ENCODE assay signal across 32 mouse cellular contexts in the genomic region with DNA sequence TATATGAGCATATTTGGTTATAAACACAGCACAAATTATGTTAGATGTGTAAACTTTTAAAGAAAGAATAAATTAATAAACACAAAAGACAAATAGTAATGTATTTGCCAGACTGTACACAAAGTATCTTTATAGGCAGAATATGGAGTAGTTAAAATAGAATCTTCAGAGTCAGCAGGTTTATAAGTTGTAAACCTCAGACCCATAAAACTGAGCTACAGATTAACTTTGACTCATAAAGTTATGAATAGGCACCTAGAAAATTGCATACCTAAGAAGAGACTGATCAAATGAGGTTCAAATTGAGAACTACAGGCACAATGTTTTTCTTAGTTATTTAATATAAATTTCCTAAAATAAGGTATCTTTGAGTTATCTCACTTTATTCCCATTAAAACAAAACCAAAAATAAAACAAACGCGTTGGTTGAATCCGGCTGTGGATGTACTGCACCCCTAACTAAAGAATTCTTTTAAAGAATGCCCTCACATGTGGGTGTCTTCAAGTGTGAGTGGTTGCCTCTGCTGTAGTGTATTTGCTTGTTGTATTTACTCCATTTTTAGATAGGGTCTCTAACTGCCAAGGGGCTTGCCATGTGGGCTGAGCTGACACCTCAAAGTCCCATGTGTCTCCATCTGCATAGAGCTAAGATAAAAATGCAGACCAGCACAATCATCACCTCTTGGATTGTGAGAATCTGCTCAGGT.
"Had no signal": no experiment of that assay in that cellular context is flagged by ENCODE, and none has a peak within 500 bp of the region (broad histone marks: within the 10 kb centered on the region; RNA-seq: fewer than 3 reads in every experiment).

No protein-coding gene starts in this region.

- H3K9ac ChIP-seq: heart, embryonic 12.5 days; heart, embryonic 13.5 days; heart, embryonic 15.5 days; hindbrain, embryonic 12.5 days; hindbrain, embryonic 13.5 days; hindbrain, embryonic 14.5 days; hindbrain, embryonic 15.5 days; kidney, embryonic 15.5 days had no signal

- H3K36me3 ChIP-seq: heart, embryonic 10.5 days; heart, embryonic 12.5 days; heart, embryonic 13.5 days; heart, embryonic 15.5 days; hindbrain, embryonic 10.5 days; hindbrain, embryonic 12.5 days; hindbrain, embryonic 13.5 days; hindbrain, embryonic 15.5 days; kidney, embryonic 15.5 days had no signal

- H3K27me3 ChIP-seq: heart, embryonic 12.5 days; heart, embryonic 13.5 days; heart, embryonic 15.5 days; hindbrain, embryonic 12.5 days; hindbrain, embryonic 13.5 days; hindbrain, embryonic 15.5 days; kidney, embryonic 15.5 days had no signal

- H3K27ac ChIP-seq: heart, embryonic 10.5 days; heart, embryonic 13.5 days; heart, embryonic 15.5 days; hindbrain, embryonic 10.5 days; hindbrain, embryonic 12.5 days; hindbrain, embryonic 13.5 days; hindbrain, embryonic 14.5 days; hindbrain, embryonic 15.5 days; hindbrain, postnatal 0 days; kidney, embryonic 15.5 days; kidney, postnatal 0 days; layer of hippocampus, adult 2 months; left cerebral cortex, adult 2 months had no signal

- H3K4me3 ChIP-seq: heart, embryonic 10.5 days; heart, embryonic 12.5 days; heart, embryonic 13.5 days; heart, embryonic 15.5 days; hindbrain, embryonic 10.5 days; hindbrain, embryonic 12.5 days; hindbrain, embryonic 13.5 days; hindbrain, embryonic 15.5 days; kidney, embryonic 15.5 days; layer of hippocampus, adult 2 months; left cerebral cortex, adult 2 months had no signal

- H3K4me2 ChIP-seq: heart, embryonic 11.5 days; heart, embryonic 12.5 days; heart, embryonic 13.5 days; heart, embryonic 15.5 days; hindbrain, embryonic 12.5 days; hindbrain, embryonic 13.5 days; hindbrain, embryonic 14.5 days; hindbrain, embryonic 15.5 days; kidney, embryonic 15.5 days had no signal

- ATAC-seq: hindbrain, embryonic 16.5 days; hindbrain, postnatal 0 days; inflammation-experienced regulatory T-cells, adult 6 months had no signal

- H3K9me3 ChIP-seq: heart, embryonic 10.5 days; heart, embryonic 12.5 days; heart, embryonic 13.5 days; heart, embryonic 15.5 days; hindbrain, embryonic 10.5 days; hindbrain, embryonic 12.5 days; hindbrain, embryonic 13.5 days; hindbrain, embryonic 15.5 days; kidney, embryonic 15.5 days had no signal

- H3K4me1 ChIP-seq: heart, embryonic 10.5 days; heart, embryonic 12.5 days; heart, embryonic 13.5 days; heart, embryonic 15.5 days; hindbrain, embryonic 10.5 days; hindbrain, embryonic 12.5 days; hindbrain, embryonic 13.5 days; hindbrain, embryonic 15.5 days; kidney, embryonic 15.5 days had no signal

- DNase-seq: heart, postnatal 10 days; heart, postnatal 14 days; heart, postnatal 36 days; heart, postnatal 4 days; kidney, adult 11 months; kidney, adult 18-20 months; kidney, adult 2 months; kidney, adult 8-10 months; kidney, adult 9 months; kidney, postnatal 10 days; kidney, postnatal 25 days; kidney, postnatal 36 days; kidney, postnatal 4 days; layer of hippocampus, adult 9-11 months; layer of hippocampus, postnatal 36 days had no signal
